Mouse (Mus musculus): ENCODE data around the gene Klhdc1.

Klhdc1 gene

GRCm38 (mm10) chr12:69296511-69297410, 55.8 kb downstream of the Klhdc1 start, which contains the start of gene Klhdc2:
Klhdc2 (plus strand) TSS chr12:69296681.
- in situ Hi-C loops (cut with MseI, MboI): no loop called here

DNA sequence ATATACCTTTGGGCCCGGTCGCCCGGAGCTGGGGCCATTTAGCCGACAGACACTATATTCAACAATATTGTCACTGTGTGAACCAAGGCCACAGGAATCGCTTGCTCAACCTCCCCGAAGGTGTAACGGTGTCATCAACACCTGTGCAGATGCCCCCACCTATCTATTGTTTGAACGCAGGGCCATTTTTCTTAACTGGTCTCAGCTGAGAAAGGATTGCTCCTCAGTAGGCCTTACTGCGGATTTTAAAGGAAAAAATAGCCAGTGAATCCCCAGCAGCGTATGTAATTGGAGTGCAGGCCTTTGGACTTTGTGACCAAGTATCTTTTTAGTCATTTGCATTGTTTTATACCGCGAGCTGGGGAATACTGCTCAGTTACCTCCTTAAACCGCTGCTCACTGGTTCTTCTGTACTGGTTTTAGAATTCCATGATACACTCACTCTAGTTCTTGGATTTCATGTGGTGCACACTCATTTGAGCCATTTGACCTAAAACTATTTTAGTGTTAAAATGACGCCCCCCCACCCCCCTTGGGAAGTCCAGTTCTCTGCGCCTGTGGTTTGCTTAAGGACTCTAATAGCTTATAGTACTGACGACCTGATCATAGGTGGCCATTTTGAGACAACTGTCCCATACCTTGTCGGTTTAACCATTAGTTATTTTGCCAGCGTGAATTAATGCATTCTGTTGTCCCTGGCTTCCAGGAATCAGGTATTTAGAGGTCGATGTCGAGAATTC, 56.6 kb downstream of the Klhdc1 start:
- in situ Hi-C loops (cut with MseI, MboI): no loop called here

GRCm38 (mm10) chr12:69298281-69298680, 57.3 kb downstream of the Klhdc1 start:
- in situ Hi-C loops (cut with MseI, MboI): no loop called here

DNA sequence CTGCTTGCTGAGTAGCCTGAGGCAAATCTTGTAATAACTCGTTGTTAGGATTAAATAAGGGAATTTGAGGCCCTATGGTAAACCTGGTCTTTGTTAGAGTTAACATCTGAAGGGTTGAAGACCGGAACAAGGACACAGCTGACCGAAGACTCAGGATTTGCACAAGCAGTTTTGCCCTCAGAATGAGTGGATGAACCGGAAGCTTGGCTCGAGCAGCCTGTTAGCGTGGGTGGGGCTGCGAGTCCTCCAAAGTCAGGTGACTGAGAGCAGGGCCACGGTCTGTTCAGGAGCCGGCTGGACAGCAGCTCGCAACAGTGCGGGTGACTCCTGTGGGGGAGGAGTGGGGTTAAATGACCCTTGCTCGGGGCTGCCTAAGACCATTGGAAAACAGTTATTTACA, 58.3 kb downstream of the Klhdc1 start:
- in situ Hi-C loops (cut with MseI, MboI): no loop called here

- in situ Hi-C loops (cut with MseI, MboI): no loop called here
Observed at GRCm38 (mm10) chr12:69299831-69300230, 58.9 kb downstream of the Klhdc1 start.

- in situ Hi-C loops (cut with MseI, MboI): no loop called here
Observed at GRCm38 (mm10) chr12:69300391-69300790, 59.4 kb downstream of the Klhdc1 start.

DNA sequence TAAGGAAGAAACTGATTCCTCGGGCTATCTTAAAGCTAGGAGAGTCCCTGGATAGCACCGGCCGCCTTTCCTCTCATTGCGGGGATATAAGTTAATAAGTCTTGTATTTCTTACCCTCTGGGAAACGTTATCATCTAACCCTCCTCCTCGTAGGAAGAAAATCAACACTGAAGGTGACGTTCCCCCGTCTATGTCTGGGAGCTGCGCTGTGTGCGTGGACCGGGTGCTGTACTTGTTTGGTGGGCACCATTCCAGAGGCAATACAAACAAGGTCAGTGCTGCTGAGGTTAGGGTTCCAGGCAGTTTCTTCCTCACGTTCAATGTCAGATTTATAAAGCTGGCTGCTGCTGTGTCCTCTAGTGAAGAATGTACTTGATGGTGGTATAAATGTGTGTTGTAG, 61.2 kb downstream of the Klhdc1 start:
- in situ Hi-C loops (cut with MseI, MboI): no loop called here

DNA sequence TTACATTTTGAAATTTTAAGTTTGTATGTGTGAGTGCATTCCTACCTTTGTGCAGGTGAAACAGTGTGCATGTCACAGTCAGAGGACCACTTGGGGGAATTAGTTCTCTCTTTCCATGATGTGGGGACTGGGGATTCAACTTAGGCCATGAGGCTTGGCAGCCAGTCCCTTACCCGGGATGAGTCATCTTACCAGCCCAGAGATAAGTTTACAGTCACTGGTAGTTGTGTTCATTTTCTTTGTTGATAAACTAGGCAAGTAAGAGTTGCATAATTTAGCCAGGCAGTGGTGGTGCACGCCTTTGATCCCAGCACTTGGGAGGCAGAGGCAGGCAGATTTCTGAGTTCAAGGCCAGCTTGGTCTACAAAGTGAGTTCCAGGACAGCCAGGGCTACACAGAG, 63.1 kb downstream of the Klhdc1 start:
- in situ Hi-C loops (cut with MseI, MboI): no loop called here

GRCm38 (mm10) chr12:69306333-69306732, 65.4 kb downstream of the Klhdc1 start:
- in situ Hi-C loops (cut with MseI, MboI): no loop called here

GRCm38 (mm10) chr12:69309659-69310058, 68.7 kb downstream of the Klhdc1 start:
- in situ Hi-C loops (cut with MseI, MboI): no loop called here

DNA sequence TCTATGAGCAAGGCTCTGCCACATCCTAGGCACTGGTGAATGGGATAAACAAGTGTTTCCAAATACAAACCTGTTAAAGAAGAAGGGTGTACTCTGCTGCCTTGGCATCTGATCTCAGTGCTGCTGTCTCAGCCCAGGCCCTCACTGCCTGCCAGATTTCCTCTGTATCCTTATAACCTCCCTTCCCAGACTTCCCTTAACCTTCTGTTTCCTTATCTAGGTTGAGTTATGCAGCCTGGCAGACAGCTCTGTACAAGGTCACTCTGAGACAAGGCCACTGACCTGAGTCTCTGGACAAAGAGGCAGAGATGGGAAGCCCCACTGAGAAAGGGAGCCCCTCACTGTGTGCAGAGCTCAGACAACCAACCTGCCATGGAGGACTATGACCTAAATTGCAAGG, 77.5 kb downstream of the Klhdc1 start:
- in situ Hi-C loops (cut with MseI, MboI): no loop called here

- in situ Hi-C loops (cut with MseI, MboI): no loop called here
Observed at GRCm38 (mm10) chr12:69331187-69331586, 90.2 kb downstream of the Klhdc1 start.

DNA sequence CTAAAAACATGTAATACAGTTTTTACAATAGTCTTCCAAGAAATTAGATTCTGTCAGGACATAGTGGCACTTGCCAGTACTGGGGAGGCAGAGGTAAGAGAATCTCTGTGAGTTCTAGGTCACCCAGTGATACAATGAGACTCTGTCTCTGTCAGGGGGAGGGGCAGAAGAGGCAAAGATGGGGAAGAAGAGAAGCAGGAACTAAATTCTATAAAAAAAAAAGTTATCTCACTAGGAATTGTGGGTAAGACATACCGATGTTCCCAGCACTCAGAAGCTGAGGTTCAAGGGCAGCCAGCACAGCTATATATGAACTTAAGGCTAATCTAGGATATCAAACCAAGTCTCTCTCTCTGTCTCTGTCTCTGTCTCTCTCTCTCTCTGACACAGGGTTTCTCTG, 91.2 kb downstream of the Klhdc1 start:
- in situ Hi-C loops (cut with MseI, MboI): no loop called here

GRCm38 (mm10) chr12:69333547-69333946, 92.6 kb downstream of the Klhdc1 start:
- in situ Hi-C loops (cut with MseI, MboI): no loop called here
